Mouse (Mus musculus) megakaryocyte-erythroid progenitor cell, adult 5-6 weeks (primary cell): Measurements from ENCODE around the gene Fam13c. TPM values are rescaled to one million over a fixed set of nuclear protein-coding genes. Genes with fewer than 3 reads are reported as not detected.

Experiments used
- ATAC-seq: replicated peaks from 2 replicates; pipeline ENCODE4 v1.8.0; 2016; ENCODE audit warnings: mild to moderate bottlenecking, inconsistent platforms; ENCODE audit not compliant: severe bottlenecking, poor library complexity, low FRiP score, low TSS enrichment
- total RNA-seq, 2 experiments: library from RNA; stranded (forward) in 1 of 2; stranded (reverse) in 1 of 2; fragments of 200-1000, 215-1000 nt in 1 of 2; fragments of >200 nt in 1 of 2; fragmentation: Nextera tagmentation in 1 of 2; gene quantifications; 2 replicates each; pipeline ENCODE4 v1.2.3; 2014 to 2017

Fam13c gene
- total RNA-seq, 2 experiments from 2014 or later: not detected

DNA sequence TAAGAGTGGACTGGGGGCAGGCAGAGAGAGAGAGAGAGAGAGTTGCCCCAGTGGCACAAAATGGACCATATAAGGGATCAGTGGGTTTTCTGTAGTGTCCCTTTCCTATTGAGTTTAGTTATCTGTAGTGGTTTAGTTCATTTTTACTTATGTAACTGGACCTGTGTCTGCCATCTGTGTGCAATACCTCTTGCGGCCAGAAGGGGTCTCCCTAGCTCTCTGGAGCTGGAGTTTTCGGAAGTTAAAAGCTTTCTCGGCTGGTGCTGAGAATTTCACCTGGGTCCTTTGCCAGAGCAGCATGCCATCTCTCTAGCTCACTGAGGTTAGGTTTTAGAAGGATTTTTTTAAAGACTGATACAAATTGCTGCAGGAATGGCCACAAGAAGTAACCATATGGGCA, 67.6 kb downstream of the Fam13c start:
- ATAC-seq: no peak

- ATAC-seq: no peak
Measured at GRCm38 (mm10) chr10:70514848-70515247, 74.6 kb downstream of the Fam13c start.

DNA sequence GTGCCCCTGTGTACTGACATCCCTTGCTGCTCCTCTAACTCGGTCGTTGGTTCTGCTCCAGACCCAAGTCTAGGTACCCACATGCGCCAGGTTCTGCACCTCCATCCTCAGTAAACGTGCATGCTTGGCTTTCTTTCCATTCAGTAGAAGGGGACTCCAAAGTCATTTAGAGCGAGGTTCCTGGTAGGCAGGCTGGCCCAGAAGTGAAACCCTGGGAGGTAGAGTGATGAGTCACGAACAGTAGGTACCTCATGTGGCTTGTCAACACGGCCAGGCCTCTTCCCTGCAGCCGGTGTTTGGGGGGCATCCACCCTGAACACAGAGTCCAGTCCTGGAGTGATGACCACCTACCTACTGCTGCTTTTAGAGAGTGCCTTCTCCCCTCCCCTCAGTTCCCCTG, 76.4 kb downstream of the Fam13c start:
- no peak for ATAC-seq

- no peak for ATAC-seq
Measured at GRCm38 (mm10) chr10:70519640-70520099, 79.4 kb downstream of the Fam13c start.

- no peak for ATAC-seq
Measured at GRCm38 (mm10) chr10:70520143-70521131, 80.2 kb downstream of the Fam13c start.

DNA sequence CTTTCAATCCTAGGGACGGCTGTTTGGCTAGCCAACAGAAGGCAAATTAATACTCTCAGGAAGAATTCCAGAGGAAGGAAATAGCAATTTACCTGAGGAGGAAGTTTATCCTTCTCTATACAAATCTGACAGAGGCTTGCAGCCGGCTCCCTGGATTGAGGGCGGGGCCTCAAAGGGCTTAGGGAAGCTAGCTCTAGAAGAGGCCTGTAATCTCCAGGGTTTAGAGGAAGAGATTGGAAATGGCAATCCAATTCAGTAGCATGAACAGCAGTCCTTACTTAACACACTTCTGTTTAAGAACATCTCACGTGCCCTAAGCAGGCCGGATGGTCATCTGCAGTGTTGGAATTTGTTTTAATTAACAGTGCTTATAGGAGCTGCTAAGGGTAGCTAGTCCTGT, 81.1 kb downstream of the Fam13c start:
- no peak for ATAC-seq

GRCm38 (mm10) chr10:70530185-70530823, 90.0 kb downstream of the Fam13c start:
- no peak for ATAC-seq

DNA sequence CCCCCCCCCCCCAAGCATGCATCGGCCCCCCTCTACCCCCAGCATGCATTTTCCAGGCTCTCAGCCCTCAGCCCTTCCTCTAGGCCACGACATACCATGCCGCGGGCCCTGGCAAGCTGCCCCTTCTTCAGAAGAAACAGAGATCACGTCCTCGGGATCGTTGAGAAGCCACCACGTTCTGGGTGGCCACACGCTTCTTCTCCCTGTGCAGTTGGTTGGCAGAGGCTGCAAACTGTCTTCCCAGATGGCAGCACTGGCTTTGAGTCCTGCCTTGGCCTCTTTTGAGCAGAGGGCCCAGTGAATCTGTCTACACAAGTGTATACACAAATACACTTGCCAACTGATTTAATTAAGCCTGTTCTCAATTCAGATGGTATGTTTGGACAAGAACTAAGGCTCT, 92.0 kb downstream of the Fam13c start:
- no peak for ATAC-seq

- ATAC-seq: no peak
Measured at GRCm38 (mm10) chr10:70533301-70533781, 93.1 kb downstream of the Fam13c start.

- no peak for ATAC-seq
Measured at GRCm38 (mm10) chr10:70533986-70534385, 93.7 kb downstream of the Fam13c start.

GRCm38 (mm10) chr10:70534571-70534970, 94.3 kb downstream of the Fam13c start:
- ATAC-seq: no peak

DNA sequence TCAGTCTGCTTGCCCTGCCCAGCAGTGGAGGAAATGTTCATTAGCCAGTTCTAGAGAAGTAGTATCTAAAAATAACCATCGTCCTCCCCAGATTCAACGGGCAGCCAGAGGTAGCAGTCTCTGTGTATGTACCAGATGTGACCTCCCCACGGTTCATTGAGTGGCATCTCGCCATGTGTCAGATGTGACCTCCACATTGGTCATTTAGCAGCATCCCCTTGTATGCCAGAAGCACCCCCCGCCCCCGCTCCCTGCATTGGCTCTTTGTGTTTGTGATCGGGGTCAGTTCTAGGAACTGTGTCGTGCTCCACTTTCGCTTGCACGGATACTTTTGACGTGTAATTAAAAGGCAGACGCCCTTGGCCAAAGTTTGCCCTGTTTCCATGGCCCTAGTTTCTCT, 95.1 kb downstream of the Fam13c start:
- ATAC-seq: no peak

DNA sequence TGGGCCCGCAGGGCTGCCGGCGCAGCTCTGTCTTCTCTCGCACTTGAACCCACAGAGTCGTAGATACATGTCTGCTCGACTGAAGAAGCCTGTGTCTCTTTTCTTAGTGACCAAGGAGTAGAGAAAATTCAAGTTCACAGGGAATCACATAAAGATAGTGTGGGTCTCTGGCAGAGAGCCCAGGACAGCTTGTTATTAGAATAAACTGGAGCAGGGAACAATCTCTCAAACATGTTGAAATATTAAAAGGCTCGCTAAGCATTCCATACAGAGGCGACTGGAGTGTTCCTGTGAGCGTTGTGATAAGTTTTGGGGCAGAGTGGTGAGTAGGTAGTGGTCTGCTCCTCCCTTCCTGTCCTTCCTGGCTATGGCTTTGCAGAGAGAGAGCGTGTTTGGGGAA, 97.4 kb downstream of the Fam13c start:
- ATAC-seq: no peak

GRCm38 (mm10) chr10:70539251-70539650, 99.0 kb downstream of the Fam13c start:
- no peak for ATAC-seq

DNA sequence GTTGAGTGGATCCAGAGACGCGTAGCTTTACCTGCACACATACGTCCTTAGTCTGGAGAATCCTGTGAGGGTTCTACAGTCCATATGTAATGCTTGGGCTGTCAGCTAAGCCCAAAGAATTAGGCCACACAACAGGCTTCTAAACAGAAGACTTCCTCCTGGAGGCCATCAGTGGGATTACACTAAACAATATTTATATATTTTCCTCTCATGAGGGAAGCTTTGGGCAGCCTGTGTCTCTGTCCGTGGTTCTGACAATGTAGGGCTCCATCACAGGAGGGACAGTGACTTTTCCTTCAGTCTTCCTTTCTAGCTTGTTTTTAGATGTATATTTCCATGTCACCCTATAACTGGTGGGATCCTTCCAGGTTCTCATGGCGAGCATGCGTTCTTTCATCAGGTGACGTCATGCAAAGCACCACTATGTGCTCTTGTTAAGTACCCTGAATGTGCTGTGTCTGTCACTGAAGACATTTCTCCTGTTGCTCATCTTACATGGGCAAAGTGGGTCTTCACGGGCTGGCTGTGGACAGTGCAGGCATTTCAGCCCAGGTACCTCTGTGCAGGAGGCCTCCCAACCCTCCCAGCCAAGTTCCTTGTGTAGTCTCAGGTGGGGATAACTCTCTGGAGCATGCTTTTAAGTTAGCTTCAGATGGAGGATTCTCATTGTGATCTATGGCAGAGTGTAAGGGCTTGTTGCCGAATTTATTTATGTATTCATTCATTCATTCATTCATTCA, 100.3 kb downstream of the Fam13c start:
- no peak for ATAC-seq

GRCm38 (mm10) chr10:70542857-70543256, 102.6 kb downstream of the Fam13c start:
- ATAC-seq: no peak

DNA sequence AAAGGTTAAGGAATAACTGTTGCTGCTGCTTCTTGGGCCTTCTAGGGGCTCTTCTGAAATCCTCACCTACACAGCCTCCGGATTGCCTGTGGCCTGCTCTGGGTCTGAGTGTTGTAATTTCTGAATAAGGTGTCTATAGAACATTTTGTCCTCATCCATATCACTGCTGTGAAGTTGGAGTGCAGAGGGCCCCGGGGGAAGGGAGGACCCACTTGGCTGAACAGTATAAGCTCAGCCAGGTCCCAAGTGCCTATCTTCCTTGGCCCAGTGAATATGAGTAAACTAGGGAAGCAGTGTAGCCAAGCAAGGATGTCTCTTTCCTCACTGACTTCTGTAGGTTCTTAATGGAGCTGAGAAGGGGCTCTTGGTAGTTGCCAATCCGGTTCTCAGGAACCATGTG, 112.2 kb downstream of the Fam13c start:
- no peak for ATAC-seq

- no peak for ATAC-seq
Measured at GRCm38 (mm10) chr10:70563636-70564035, 123.4 kb downstream of the Fam13c start.

GRCm38 (mm10) chr10:70581556-70582211, 141.4 kb downstream of the Fam13c start:
- ATAC-seq: no peak
